Mouse (Mus musculus) lung, postnatal 0 days (tissue): ENCODE data around the gene Smg1.

Experiments used
- CTCF ChIP-seq: IDR thresholded peaks from 2 replicates; pipeline ENCODE4 v1.5.1; 2016; ENCODE audit warnings: antibody characterized with exemption, mild to moderate bottlenecking
- EP300 ChIP-seq: IDR thresholded peaks from 2 replicates; pipeline ENCODE4 v1.6.1; 2016; ENCODE audit warnings: antibody characterized with exemption, mild to moderate bottlenecking, control low read depth

GRCm38 (mm10) chr7:118249563-118249962 lies 6.1 kb upstream of the Smg1 start:
- TF ChIP-seq CTCF: no peak
- no peak for TF ChIP-seq EP300
